Mouse (Mus musculus): ENCODE data around the gene Lactbl1. TPM values are rescaled to one million over a fixed set of nuclear protein-coding genes. Genes with fewer than 3 reads are reported as not detected.

The Lactbl1 gene
- polyA plus RNA-seq, 1 experiment from 2014 or later: not detected

DNA sequence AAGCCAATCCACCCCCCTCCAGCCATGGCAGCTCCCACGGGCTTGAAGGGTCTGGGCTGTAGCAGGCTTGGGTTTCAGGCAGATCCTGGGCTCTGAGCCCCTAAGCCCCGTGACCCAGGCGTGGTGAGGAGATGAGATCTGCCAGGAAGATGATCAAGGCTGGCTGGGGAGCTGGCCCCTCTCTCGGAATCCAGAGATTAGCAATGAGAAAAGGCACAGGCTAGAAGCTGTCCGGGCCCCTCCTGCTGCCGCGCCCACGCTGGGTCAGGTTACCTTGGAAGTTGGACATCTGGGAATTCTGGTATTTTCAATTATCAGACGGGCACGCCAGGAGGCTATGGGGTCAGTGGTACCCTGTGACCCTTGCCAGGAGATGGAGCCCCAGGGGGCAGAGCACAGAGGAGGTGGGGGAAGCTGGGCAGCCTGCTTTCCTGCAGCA, 63.0 kb downstream of the Lactbl1 start:
- no peak for ATAC-seq (ENCODE audit: insufficient number of reproducible peaks, low FRiP score, low TSS enrichment, low read depth)
- no peak overlapping the region for H3K9ac ChIP-seq
- H3K27me3 ChIP-seq: no peaks in the 10 kb centered on the region
- no peak overlapping the region for H3K27ac ChIP-seq (replicated peaks)
- H3K9me3 ChIP-seq (replicated peaks): no peaks in the 10 kb centered on the region
- no peak overlapping the region for H3K4me2 ChIP-seq (replicated peaks)
- WGBS: 21% methylated on average over 10 of the region's 10 CpGs
- no peak overlapping the region for H3K4me3 ChIP-seq (replicated peaks)
- 0 out of 2 replicates have a peak, but pooled peaks cover 8% of the 10 kb centered on the region for H3K36me3 ChIP-seq
- H3K4me1 ChIP-seq: peaks cover 24% of the 10 kb centered on the region

DNA sequence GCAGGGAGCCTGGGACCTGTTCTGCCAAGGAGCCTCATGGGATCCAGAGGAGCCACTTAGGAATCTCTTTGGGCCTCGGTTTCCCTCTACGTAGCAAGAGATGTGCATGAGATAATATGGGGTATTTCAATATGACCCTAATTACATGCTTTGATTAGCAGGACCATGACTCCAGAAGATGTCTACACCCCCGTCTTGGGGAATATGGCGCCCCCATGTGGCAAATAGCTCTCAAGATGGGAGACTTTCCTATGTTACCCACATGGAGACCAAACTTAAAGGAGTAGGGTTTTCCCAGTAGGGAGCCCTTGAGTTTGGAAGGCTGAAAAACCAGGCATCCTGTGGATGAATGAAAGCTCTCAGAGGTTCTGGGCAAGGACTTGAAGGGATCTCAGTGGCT, 65.7 kb downstream of the Lactbl1 start:
- Histone ChIP-seq H3K4me2 (replicated peaks) (no peak overlapping the region), H3K9ac (no peak overlapping the region), H3K27me3 (no peaks in the 10 kb centered on the region), H3K27ac (replicated peaks) (no peak overlapping the region), H3K4me1 (peaks cover 14% of the 10 kb centered on the region; the same call in 1 of the 2 replicates), H3K4me3 (replicated peaks) (no peak overlapping the region), H3K9me3 (replicated peaks) (0 out of 2 replicates have a peak, but pooled peaks cover 3% of the 10 kb centered on the region), H3K36me3 (peaks cover 20% of the 10 kb centered on the region)
- WGBS: 57% methylated on average over 4 of the region's 4 CpGs
- ATAC-seq (ENCODE audit: insufficient number of reproducible peaks, low FRiP score, low TSS enrichment, low read depth): no peak

Small RNAs within 50 kb of the gene (microRNA-seq; reads per million reads assigned to microRNA genes)
- gene Gm22180 (ENCODE audit: borderline number of aligned reads): not detected

Other genes with a start within 250 kb of the Lactbl1 start
- 0.67 and 0.75 TPM in 2 replicates for gene Htr1d, start 199.1 kb upstream of the Lactbl1 start, polyA plus RNA-seq (2015; fragmentation: Nextera tagmentation; extraction: Ambion mirVana)
- 0.19 and 0.28 TPM in 2 replicates for gene 6030445D17Rik, start 160.4 kb upstream of the Lactbl1 start, polyA plus RNA-seq (2015; fragmentation: Nextera tagmentation; extraction: Ambion mirVana)
- 114 and 124 TPM in 2 replicates for gene Luzp1, start 152.9 kb upstream of the Lactbl1 start, polyA plus RNA-seq (2015; fragmentation: Nextera tagmentation; extraction: Ambion mirVana)
- gene Kdm1a, start 19.9 kb upstream of the Lactbl1 start, polyA plus RNA-seq (2015; fragmentation: Nextera tagmentation; extraction: Ambion mirVana): 39.6 and 40.2 TPM in 2 replicates
- gene Tex46, start 12.2 kb upstream of the Lactbl1 start, polyA plus RNA-seq (2015; fragmentation: Nextera tagmentation; extraction: Ambion mirVana): not detected in 2 replicates
- 12.2 and 13.1 TPM in 2 replicates for gene Ephb2, start 213.4 kb downstream of the Lactbl1 start, polyA plus RNA-seq (2015; fragmentation: Nextera tagmentation; extraction: Ambion mirVana)